Mouse (Mus musculus) C2C12 (cell line): ENCODE data around the gene E130116L18Rik.

Experiments used
- CTCF ChIP-seq: IDR thresholded peaks from one replicate; pipeline ENCODE4 v1.5.1; 2011; ENCODE audit not compliant: control insufficient read depth, insufficient read depth, insufficient read length
- MAX ChIP-seq: IDR thresholded peaks from one replicate; pipeline ENCODE4 v1.6.1; 2011; ENCODE audit warnings: mild to moderate bottlenecking, control low read depth
- MYOG ChIP-seq: IDR thresholded peaks from one replicate; pipeline ENCODE4 v1.6.1; 2011; ENCODE audit not compliant: control insufficient read depth, insufficient read length; ENCODE audit errors: extremely low read depth
- USF1 ChIP-seq: IDR thresholded peaks from one replicate; pipeline ENCODE4 v1.6.1; 2011; ENCODE audit warnings: low read depth, mild to moderate bottlenecking, control low read depth, moderate library complexity

DNA sequence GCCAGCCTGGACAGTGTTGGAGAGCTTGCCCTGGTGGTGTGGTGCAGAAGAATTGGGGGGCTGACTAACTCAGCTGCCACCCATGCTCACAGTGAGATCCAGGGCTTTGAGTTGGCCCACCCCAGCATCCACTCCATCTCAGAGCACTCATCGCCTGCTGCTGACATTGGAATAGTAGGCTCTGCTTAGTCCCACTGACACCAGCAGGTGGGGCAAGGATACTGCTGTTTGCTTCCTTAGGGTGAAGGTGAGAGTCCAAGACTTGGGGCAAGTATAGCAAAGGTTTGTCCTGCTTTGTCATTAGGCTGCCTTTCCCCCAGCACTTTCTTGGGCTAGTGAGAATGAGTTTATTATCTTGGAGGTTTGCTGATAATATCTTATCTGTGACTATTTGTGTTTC lies 34.2 kb downstream of the E130116L18Rik start:
- no peak for TF ChIP-seq MYOG
- TF ChIP-seq CTCF = peak; percentile 39
- no peak for TF ChIP-seq USF1
- no peak for TF ChIP-seq MAX
